Mouse (Mus musculus): Measurements from ENCODE around the gene Stum.

Stum gene

GRCm38 (mm10) chr1:180492777-180493176 is 9.5 kb upstream of the Stum start:
- no peak for DNase-seq

- DNase-seq: no peak
Observed at GRCm38 (mm10) chr1:180485346-180485745, 2.0 kb upstream of the Stum start.

- no peak for DNase-seq
Observed at GRCm38 (mm10) chr1:180482840-180483398, 385 bp downstream of the Stum start.

GRCm38 (mm10) chr1:180481956-180482355 is 1.3 kb downstream of the Stum start:
- no peak for DNase-seq

- DNase-seq: no peak
Observed at GRCm38 (mm10) chr1:180481331-180481730, 2.0 kb downstream of the Stum start.

GRCm38 (mm10) chr1:180480325-180480724 is 3.0 kb downstream of the Stum start:
- no peak for DNase-seq

- DNase-seq: peak; percentile 42
Observed at GRCm38 (mm10) chr1:180473566-180473965, 9.7 kb downstream of the Stum start.

GRCm38 (mm10) chr1:180468004-180468403 is 15.3 kb downstream of the Stum start:
- no peak for DNase-seq

- no peak for DNase-seq
Observed at GRCm38 (mm10) chr1:180465620-180466019, 17.7 kb downstream of the Stum start.

GRCm38 (mm10) chr1:180464357-180464756 is 18.9 kb downstream of the Stum start:
- DNase-seq: no peak

GRCm38 (mm10) chr1:180462983-180463475 is 20.3 kb downstream of the Stum start:
- peak; percentile 40 for DNase-seq

GRCm38 (mm10) chr1:180462396-180462795 is 20.9 kb downstream of the Stum start:
- DNase-seq: peak; percentile 43

GRCm38 (mm10) chr1:180460721-180461120 is 22.6 kb downstream of the Stum start:
- no peak for DNase-seq

- DNase-seq: no peak
Observed at GRCm38 (mm10) chr1:180458680-180459079, 24.6 kb downstream of the Stum start.

GRCm38 (mm10) chr1:180458274-180458673 is 25.0 kb downstream of the Stum start:
- DNase-seq: peak; percentile 39

- DNase-seq: no peak
Observed at GRCm38 (mm10) chr1:180449641-180450040, 33.7 kb downstream of the Stum start.

GRCm38 (mm10) chr1:180444411-180444810 is 38.9 kb downstream of the Stum start:
- DNase-seq: no peak

- DNase-seq: no peak
Observed at GRCm38 (mm10) chr1:180439496-180439895, 43.8 kb downstream of the Stum start.

- DNase-seq: no peak
Observed at GRCm38 (mm10) chr1:180434925-180435324, 48.4 kb downstream of the Stum start.

- DNase-seq: peak; percentile 74
Observed at GRCm38 (mm10) chr1:180433796-180434566, 49.3 kb downstream of the Stum start.

- DNase-seq: no peak
Observed at GRCm38 (mm10) chr1:180433098-180433538, 50.2 kb downstream of the Stum start.

GRCm38 (mm10) chr1:180431833-180432232 is 51.5 kb downstream of the Stum start:
- peak; percentile 61 for DNase-seq

GRCm38 (mm10) chr1:180429819-180430218 is 53.5 kb downstream of the Stum start:
- DNase-seq: no peak

- DNase-seq: no peak
Observed at GRCm38 (mm10) chr1:180428871-180429270, 54.4 kb downstream of the Stum start.
